Mouse (Mus musculus): ENCODE measurements around the gene Ehmt1. TPM values are rescaled to one million over a fixed set of nuclear protein-coding genes. Genes with fewer than 3 reads are reported as not detected.

The Ehmt1 gene
- total and polyA plus RNA-seq, 3 experiments: 31.9 to 55.8 TPM; not detected in 1

- no peak for DNase-seq (ENCODE audit: low read depth, low spot score)
- H3K27ac ChIP-seq (ENCODE audit: control insufficient read depth, low read depth, low read length): no peak overlapping the region
These were observed 169.4 kb downstream of the Ehmt1 start for GRCm38 (mm10) chr2:24750051-24750450.

GRCm38 (mm10) chr2:24747878-24748277, 171.5 kb downstream of the Ehmt1 start:
- H3K79me2 ChIP-seq (ENCODE audit: control insufficient read depth, insufficient read depth, low read length, poor library complexity): no peaks in the 10 kb centered on the region
- no peaks in the 10 kb centered on the region for H3K36me3 ChIP-seq (ENCODE audit: control insufficient read depth in 1 of 2, insufficient read depth in 2 of 2, low read length in 2 of 2)
- no peaks in the 10 kb centered on the region; a peak in 1 of 4 replicates for H3K27me3 ChIP-seq (ENCODE audit: control insufficient read depth in 1 of 2, insufficient read depth in 2 of 2, low read length in 2 of 2)
- H3K27ac ChIP-seq (ENCODE audit: control insufficient read depth, low read depth, low read length): no peak overlapping the region
- H3K4me1 ChIP-seq (ENCODE audit: control insufficient read depth in 1 of 2, insufficient read depth in 2 of 2, low read length in 2 of 2): no peaks in the 10 kb centered on the region
- H3K4me3 ChIP-seq (ENCODE audit: control insufficient read depth in 1 of 2, insufficient read depth in 1 of 2, low read depth in 2 of 2, low read length in 2 of 2): no peak overlapping the region
- TF ChIP-seq E2F4 (IDR thresholded peaks at IDR 0.05; ENCODE audit: borderline replicate concordance, low read depth, low read length): no peak
- no peak for TF ChIP-seq ELF1 (IDR thresholded peaks at IDR 0.05; ENCODE audit: low read depth, low read length)
- no peak for TF ChIP-seq MXI1 (IDR thresholded peaks at IDR 0.05; ENCODE audit: low read depth, low read length)
- no peak for TF ChIP-seq SIN3A (IDR thresholded peaks at IDR 0.05; ENCODE audit: low read length)
- no peak for TF ChIP-seq GABPA (IDR thresholded peaks at IDR 0.05; ENCODE audit: low read depth, low read length)
- TF ChIP-seq ZKSCAN1 (IDR thresholded peaks at IDR 0.05; ENCODE audit: low read depth, low read length): no peak
- TF ChIP-seq CTCF (IDR thresholded peaks at IDR 0.05 in 2 of 3, conservative IDR thresholded peaks at IDR 0.05 in 1 of 3; ENCODE audit: control insufficient read depth in 1 of 3, insufficient read depth in 1 of 3, low read depth in 2 of 3, low read length in 3 of 3, poor library complexity in 1 of 3, severe bottlenecking in 1 of 3): no peak
- TF ChIP-seq NELFE (IDR thresholded peaks at IDR 0.05; ENCODE audit: low read depth, low read length): no peak
- no peak for TF ChIP-seq MAX (IDR thresholded peaks at IDR 0.05; ENCODE audit: low read length)
- TF ChIP-seq TAL1 (IDR thresholded peaks at IDR 0.05; ENCODE audit: low read length): no peak
- TF ChIP-seq TCF12 (IDR thresholded peaks at IDR 0.05; ENCODE audit: low read depth, low read length): no peak
- no peak for TF ChIP-seq KAT2A (conservative IDR thresholded peaks at IDR 0.05; ENCODE audit: low read depth, low read length)
- TF ChIP-seq ZC3H11A (IDR thresholded peaks at IDR 0.05; ENCODE audit: low read depth, low read length): no peak
- no peak for DNase-seq (ENCODE audit: low read depth, low spot score)
- H3K9ac ChIP-seq (ENCODE audit: control insufficient read depth, low read depth, low read length, poor library complexity, severe bottlenecking): no peak overlapping the region
- H3K9me3 ChIP-seq (replicated peaks; ENCODE audit: insufficient read depth, low read length): no peaks in the 10 kb centered on the region

More at GRCm38 (mm10) chr2:24750051-24750450, 169.4 kb downstream of the Ehmt1 start:
- Histone ChIP-seq H3K9me3 (replicated peaks; ENCODE audit: insufficient read depth, low read length) (no peaks in the 10 kb centered on the region), H3K27me3 (ENCODE audit: control insufficient read depth in 1 of 2, insufficient read depth in 2 of 2, low read length in 2 of 2) (no peaks in the 10 kb centered on the region; a peak in 1 of 4 replicates), H3K79me2 (ENCODE audit: control insufficient read depth, insufficient read depth, low read length, poor library complexity) (no peaks in the 10 kb centered on the region), H3K36me3 (ENCODE audit: control insufficient read depth in 1 of 2, insufficient read depth in 2 of 2, low read length in 2 of 2) (no peaks in the 10 kb centered on the region), H3K4me1 (ENCODE audit: control insufficient read depth in 1 of 2, insufficient read depth in 2 of 2, low read length in 2 of 2) (no peaks in the 10 kb centered on the region), H3K4me3 (ENCODE audit: control insufficient read depth in 1 of 2, insufficient read depth in 1 of 2, low read depth in 2 of 2, low read length in 2 of 2) (no peak overlapping the region), H3K9ac (ENCODE audit: control insufficient read depth, low read depth, low read length, poor library complexity, severe bottlenecking) (no peak overlapping the region)
- TF ChIP-seq MEF2A (IDR thresholded peaks at IDR 0.05; ENCODE audit: extremely low read depth, insufficient replicate concordance, low read depth, low read length, poor library complexity, severe bottlenecking): no peak
- no peak for TF ChIP-seq MAFK (IDR thresholded peaks at IDR 0.05; ENCODE audit: borderline replicate concordance, low read depth, low read length)
- TF ChIP-seq ZNF384 (IDR thresholded peaks at IDR 0.05; ENCODE audit: low read depth, low read length): no peak
- no peak for TF ChIP-seq GATA1 (IDR thresholded peaks at IDR 0.05; ENCODE audit: low read depth, low read length)
- TF ChIP-seq KAT2A (conservative IDR thresholded peaks at IDR 0.05; ENCODE audit: low read depth, low read length): no peak
- no peak for TF ChIP-seq SMC3 (IDR thresholded peaks at IDR 0.05; ENCODE audit: low read depth, low read length)
- no peak for TF ChIP-seq UBTF (IDR thresholded peaks at IDR 0.05; ENCODE audit: borderline replicate concordance, insufficient read depth, low read depth, low read length)
- no peak for TF ChIP-seq RCOR1 (IDR thresholded peaks at IDR 0.05; ENCODE audit: low read depth, low read length)
- no peak for TF ChIP-seq HCFC1 (IDR thresholded peaks at IDR 0.05; ENCODE audit: low read depth, low read length)
- no peak for TF ChIP-seq ZC3H11A (IDR thresholded peaks at IDR 0.05; ENCODE audit: low read depth, low read length)
- no peak for TF ChIP-seq POLR2AphosphoS2 (IDR thresholded peaks at IDR 0.05; ENCODE audit: low read length)
- TF ChIP-seq SIN3A (IDR thresholded peaks at IDR 0.05; ENCODE audit: low read length): no peak
- TF ChIP-seq NRF1 (IDR thresholded peaks at IDR 0.05; ENCODE audit: insufficient read depth, low read depth, low read length, poor library complexity, severe bottlenecking): no peak
- TF ChIP-seq TAL1 (IDR thresholded peaks at IDR 0.05; ENCODE audit: low read length): no peak
- no peak for TF ChIP-seq GABPA (IDR thresholded peaks at IDR 0.05; ENCODE audit: low read depth, low read length)
- TF ChIP-seq NELFE (IDR thresholded peaks at IDR 0.05; ENCODE audit: low read depth, low read length): no peak
- no peak for TF ChIP-seq MAZ (IDR thresholded peaks at IDR 0.05; ENCODE audit: low read depth, low read length)

Measured in MEL (cell line).